Mouse (Mus musculus) monocyte, adult 5-6 weeks (primary cell): ENCODE data around the gene Ext2. TPM values are rescaled to one million over a fixed set of nuclear protein-coding genes. Genes with fewer than 3 reads are reported as not detected.

Experiments
- ATAC-seq: fragments of 153-309, 156-312 bp; replicated peaks from 2 replicates; pipeline ENCODE4 v1.8.0; 2017; ENCODE audit warnings: mild to moderate bottlenecking; ENCODE audit not compliant: low TSS enrichment, insufficient number of reproducible peaks, severe bottlenecking, poor library complexity, low FRiP score
- total RNA-seq: library from RNA; stranded (forward); fragments of 200-1000, 200-491, 200-594 nt; gene quantifications from 3 replicates; pipeline ENCODE4 v1.2.3, GENCODE M21; 2017

Gene Ext2
- total RNA-seq, 1 experiment from 2014 or later, result 10.4 TPM

GRCm38 (mm10) chr2:93659705-93660308 lies 162.6 kb downstream of the Ext2 start:
- ATAC-seq, result no peak

DNA sequence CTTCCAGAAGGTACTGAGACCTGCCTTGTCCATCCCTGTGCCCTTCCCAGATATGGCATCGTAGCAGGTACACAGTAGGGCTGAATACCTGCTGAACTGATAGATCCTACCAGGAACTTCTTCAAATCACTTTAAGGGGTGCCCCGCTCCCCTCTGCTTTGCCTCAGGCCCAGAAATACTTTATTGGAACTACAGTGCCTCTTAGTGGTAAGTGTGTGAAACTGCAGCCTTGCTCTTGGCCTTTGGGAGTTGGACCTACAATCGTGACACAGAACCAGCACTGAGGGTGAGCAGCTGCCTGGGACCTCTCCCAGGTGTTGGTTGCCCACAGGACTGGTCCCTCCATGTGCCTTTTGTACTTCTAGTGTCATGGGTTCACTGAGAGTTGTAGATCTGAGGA lies 163.4 kb downstream of the Ext2 start:
- ATAC-seq, result no peak

GRCm38 (mm10) chr2:93654336-93655055 lies 167.9 kb downstream of the Ext2 start:
- ATAC-seq, result no peak

DNA sequence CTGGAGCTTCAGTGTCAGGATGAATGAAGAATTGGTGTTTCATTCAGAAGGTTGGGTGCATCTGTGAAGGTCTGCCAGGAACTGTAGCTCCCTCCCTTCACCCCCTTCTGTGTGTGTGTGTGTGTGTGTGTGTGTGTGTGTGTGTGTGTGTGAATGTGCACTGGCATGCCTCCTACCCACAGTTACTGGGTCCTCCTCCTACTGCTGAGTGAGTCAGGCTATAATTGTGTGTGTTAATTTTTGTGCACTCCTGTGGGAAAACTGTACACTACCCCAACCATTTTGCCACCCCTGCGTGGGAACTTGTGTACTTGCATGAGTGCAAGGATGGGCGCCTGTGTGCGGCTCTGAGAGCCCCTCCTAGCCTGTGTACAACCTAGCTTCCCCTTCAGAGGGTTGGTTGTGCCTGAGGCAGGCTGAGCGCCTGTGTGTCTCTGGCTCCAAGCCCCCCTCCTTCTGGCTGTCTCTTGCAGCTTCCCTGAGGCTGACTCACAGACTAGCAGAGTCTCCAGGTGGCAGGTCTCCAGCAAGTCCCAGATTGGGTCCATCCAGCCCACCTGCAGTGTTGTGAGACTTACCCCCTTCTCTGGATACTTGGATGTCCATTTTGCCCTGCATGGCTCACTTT lies 173.0 kb downstream of the Ext2 start:
- ATAC-seq, result no peak

GRCm38 (mm10) chr2:93647924-93648575 lies 174.3 kb downstream of the Ext2 start:
- ATAC-seq, result no peak

- ATAC-seq, result no peak
These were observed 175.1 kb downstream of the Ext2 start for GRCm38 (mm10) chr2:93647051-93647923.

GRCm38 (mm10) chr2:93645626-93646320 lies 176.6 kb downstream of the Ext2 start:
- no peak for ATAC-seq

GRCm38 (mm10) chr2:93645197-93645596 lies 177.2 kb downstream of the Ext2 start:
- no peak for ATAC-seq

- ATAC-seq, result no peak
These were observed 177.6 kb downstream of the Ext2 start for GRCm38 (mm10) chr2:93644731-93645130.

GRCm38 (mm10) chr2:93644234-93644633 lies 178.1 kb downstream of the Ext2 start:
- no peak for ATAC-seq

- ATAC-seq, result no peak
These were observed 179.0 kb downstream of the Ext2 start for GRCm38 (mm10) chr2:93643403-93643780.

GRCm38 (mm10) chr2:93634609-93635008 lies 187.8 kb downstream of the Ext2 start:
- no peak for ATAC-seq

DNA sequence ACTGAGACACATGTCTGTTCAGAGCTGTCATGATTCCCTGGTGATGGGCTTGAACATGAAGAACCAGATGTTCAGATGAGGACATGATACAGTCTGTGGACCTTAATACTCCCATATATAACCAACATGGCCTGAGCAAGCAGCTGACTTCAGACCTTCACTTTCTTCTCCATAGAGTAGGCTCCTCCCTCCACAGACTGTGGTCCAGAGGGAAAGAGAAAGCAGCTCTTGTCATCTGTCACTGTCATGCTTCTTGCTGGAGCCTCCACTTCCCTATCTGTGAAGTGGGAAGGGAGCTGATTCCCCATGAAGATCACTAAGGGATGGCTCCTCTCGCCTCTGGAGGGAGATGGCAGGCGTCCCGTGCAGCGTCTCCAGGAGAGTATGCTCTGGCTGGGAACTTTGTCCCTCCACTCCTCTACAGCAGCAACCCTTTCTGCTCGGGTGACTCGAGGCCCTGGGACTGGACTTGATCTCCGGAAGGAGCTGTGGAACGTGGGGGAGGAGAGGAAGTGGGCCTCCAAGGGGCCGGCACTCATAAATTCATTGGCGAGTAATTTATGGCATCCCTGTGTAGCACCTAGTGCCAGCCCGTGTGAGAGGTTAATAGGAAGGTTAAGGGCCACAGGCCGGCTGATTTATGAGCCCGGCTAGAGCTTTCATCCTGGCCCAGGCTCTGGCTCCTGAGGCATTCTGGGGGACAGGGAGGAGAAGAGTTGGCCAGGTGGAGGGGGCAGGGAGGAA lies 197.5 kb downstream of the Ext2 start:
- no peak for ATAC-seq

- ATAC-seq, result no peak
These were observed 203.0 kb downstream of the Ext2 start for GRCm38 (mm10) chr2:93619208-93619849.

DNA sequence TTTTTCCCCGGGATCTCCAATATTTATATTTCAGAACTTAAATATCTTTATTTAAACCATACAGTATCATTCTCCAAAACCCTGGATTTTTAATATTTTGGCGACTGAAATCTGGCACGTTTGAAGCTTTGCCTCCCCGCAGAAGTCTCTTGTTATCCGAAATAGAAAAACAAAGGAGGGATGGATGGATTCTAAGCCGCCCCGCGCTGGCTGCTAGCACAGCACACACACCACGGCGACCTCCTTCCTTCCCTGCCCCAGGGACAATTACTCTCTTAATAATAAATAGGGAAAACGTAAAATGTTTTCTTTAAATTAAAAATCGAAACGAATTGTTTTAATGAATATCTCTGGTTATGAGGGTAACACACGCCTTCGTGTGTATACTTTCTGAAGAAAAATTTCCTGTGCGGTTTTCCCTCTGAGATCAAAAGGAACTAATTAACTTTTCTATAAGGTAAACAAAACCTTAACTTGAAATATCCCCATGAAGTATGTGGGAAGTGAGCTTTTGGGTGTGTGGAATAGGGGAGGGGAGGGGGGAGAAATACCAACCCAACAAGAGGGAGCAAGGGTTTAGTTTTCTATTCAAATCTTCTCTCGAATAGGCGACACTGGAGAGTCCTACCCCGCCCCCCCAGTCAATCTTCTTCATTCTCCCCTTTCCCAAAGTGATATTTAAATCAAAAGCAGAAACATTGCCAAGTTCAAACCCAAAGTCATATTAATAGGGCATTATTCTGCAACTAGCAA lies 203.7 kb downstream of the Ext2 start:
- ATAC-seq, result no peak

GRCm38 (mm10) chr2:93615845-93616689 lies 206.3 kb downstream of the Ext2 start:
- ATAC-seq, result no peak
